ENCODE assay signal across 8 mouse cellular contexts in genomic region chr7:4502421-4503090, GRCm38 (mm10). TPM values are rescaled to one million over a fixed set of nuclear protein-coding genes. Genes with fewer than 3 reads are reported as not detected.
A peak's percentile ranks its signal among the peaks of the same experiment; 100 is the strongest.
DNase-seq lines count a peak whose midpoint lies in the region; ATAC-seq lines count a peak whose summit lies in the region.

No protein-coding gene starts in this region.

- H3K27ac ChIP-seq in neural tube, embryonic 11.5 days (ENCODE audit: low read depth, low read length): no peak overlapping the region
- no peak overlapping the region for H3K27ac ChIP-seq in hindbrain, embryonic 14.5 days
- peak overlapping the region; percentile 90 for H3K27ac ChIP-seq in midbrain, embryonic 15.5 days

- peak overlapping the region; percentile 92; the same call in 1 of the 2 replicates for H3K9ac ChIP-seq in neural tube, embryonic 11.5 days (ENCODE audit: low read length)
- peak overlapping the region; percentile 96 for H3K9ac ChIP-seq in hindbrain, embryonic 14.5 days
- H3K9ac ChIP-seq in midbrain, embryonic 15.5 days: peak overlapping the region; percentile 83

- no peak for ATAC-seq in neural tube, embryonic 11.5 days (ENCODE audit: insufficient read depth, low FRiP score, low TSS enrichment)
- ATAC-seq in hindbrain, embryonic 14.5 days (ENCODE audit: low FRiP score): no peak
- ATAC-seq in midbrain, embryonic 15.5 days (replicated peaks): peak; percentile 15
- no peak for ATAC-seq in megakaryocyte progenitor cell, adult 5-6 weeks (replicated peaks; ENCODE audit: poor library complexity)

- WGBS in neural tube, embryonic 11.5 days: 13% methylated on average over 14 of the region's 14 CpGs
- 12% methylated on average over 14 of the region's 14 CpGs for WGBS in hindbrain, embryonic 14.5 days
- WGBS in midbrain, embryonic 15.5 days: 8% methylated on average over 14 of the region's 14 CpGs

- peak overlapping the region; percentile 65 for H3K4me2 ChIP-seq in neural tube, embryonic 11.5 days (ENCODE audit: low read depth)
- peak overlapping the region; percentile 89 for H3K4me2 ChIP-seq in hindbrain, embryonic 14.5 days (replicated peaks)
- peak overlapping the region; percentile 64 for H3K4me2 ChIP-seq in midbrain, embryonic 15.5 days

- DNase-seq in neural tube, embryonic 11.5 days (ENCODE audit: low spot score): peak; percentile 34
- no peak for DNase-seq in neural tube, embryonic 10.5 days (ENCODE audit: extremely low spot score, low spot score)
- peak; percentile 72 for DNase-seq in ZHBTc4 (ENCODE audit: low read depth, low spot score)
- DNase-seq in embryo, embryonic 11 days: peak; percentile 75
- peak; percentile 50 for DNase-seq in hindbrain, embryonic 14.5 days (ENCODE audit: low spot score)
- peak; percentile 74 to 92 for DNase-seq in left cerebral cortex, postnatal 25 days (ENCODE audit: low spot score in 2 of 2)

- H3K36me3 ChIP-seq in neural tube, embryonic 11.5 days (ENCODE audit: control insufficient read depth, insufficient read depth, low read length): no peaks in the 10 kb centered on the region
- H3K36me3 ChIP-seq in hindbrain, embryonic 14.5 days (replicated peaks; ENCODE audit: control insufficient read depth, insufficient read depth): no peaks in the 10 kb centered on the region
- H3K36me3 ChIP-seq in midbrain, embryonic 15.5 days (replicated peaks): no peaks in the 10 kb centered on the region

- H3K4me1 ChIP-seq in neural tube, embryonic 11.5 days (ENCODE audit: control insufficient read depth, insufficient read depth, low read length): peaks cover 28% of the 10 kb centered on the region
- peaks cover 33% of the 10 kb centered on the region for H3K4me1 ChIP-seq in hindbrain, embryonic 14.5 days (replicated peaks; ENCODE audit: control insufficient read depth, insufficient read depth, low read length)
- peaks cover 40% of the 10 kb centered on the region for H3K4me1 ChIP-seq in midbrain, embryonic 15.5 days

- intact Hi-C loops in left cerebral cortex, postnatal 25 days (cut with DNase I): loop anchor here (10.0 kb wide), 1 partner anchor 808 kb away; the partner anchor contains the start of genes Mboat7 and Tsen34

- H3K4me3 ChIP-seq in neural tube, embryonic 11.5 days (ENCODE audit: low read depth, low read length): peak overlapping the region; percentile 94
- peak overlapping the region; percentile 88 for H3K4me3 ChIP-seq in hindbrain, embryonic 14.5 days (replicated peaks; ENCODE audit: low read length)
- peak overlapping the region; percentile 80 for H3K4me3 ChIP-seq in midbrain, embryonic 15.5 days

- no peaks in the 10 kb centered on the region for H3K9me3 ChIP-seq in neural tube, embryonic 11.5 days (ENCODE audit: control insufficient read depth, low read length)
- H3K9me3 ChIP-seq in hindbrain, embryonic 14.5 days (ENCODE audit: control insufficient read depth, low read length): no peaks in the 10 kb centered on the region
- H3K9me3 ChIP-seq in midbrain, embryonic 15.5 days: no peaks in the 10 kb centered on the region

- H3K27me3 ChIP-seq in neural tube, embryonic 11.5 days (ENCODE audit: control insufficient read depth, insufficient read depth, low read length): no peaks in the 10 kb centered on the region
- H3K27me3 ChIP-seq in hindbrain, embryonic 14.5 days (ENCODE audit: control insufficient read depth, insufficient read depth, low read length): no peaks in the 10 kb centered on the region
- no peaks in the 10 kb centered on the region for H3K27me3 ChIP-seq in midbrain, embryonic 15.5 days (replicated peaks)

RNA-seq across cellular contexts. Expression of gene Ppp1r12c, which starts 1.1 kb away (rescaled TPM):
- 41.1 and 43.3 TPM in 2 replicates for polyA plus RNA-seq in neural tube, embryonic 11.5 days (2014; fragmentation: Nextera tagmentation; extraction: Ambion mirVana)
- polyA plus RNA-seq in hindbrain, embryonic 14.5 days (2014; fragmentation: Nextera tagmentation; extraction: Ambion mirVana): 50.1 and 54.7 TPM in 2 replicates
- total RNA-seq in left cerebral cortex, postnatal 25 days (2021): 100 to 1,000 TPM; 131 to 156 TPM
- 50.3 and 51.3 TPM in 2 replicates for polyA plus RNA-seq in midbrain, embryonic 15.5 days (2015; fragmentation: Nextera tagmentation; extraction: Ambion mirVana)
- total RNA-seq in megakaryocyte progenitor cell, adult 5-6 weeks (2015): 85.6 and 97.7 TPM in 2 replicates
- 106 and 112 TPM in 2 replicates for total RNA-seq in megakaryocyte progenitor cell, adult 5-6 weeks (2017)

RNA-seq across cellular contexts. Expression of gene Tnnt1, which starts 13.6 kb away (rescaled TPM):
- polyA plus RNA-seq in neural tube, embryonic 11.5 days (2014; fragmentation: Nextera tagmentation; extraction: Ambion mirVana): 72.7 and 93.7 TPM in 2 replicates
- 1.8 and 3.9 TPM in 2 replicates for polyA plus RNA-seq in hindbrain, embryonic 14.5 days (2014; fragmentation: Nextera tagmentation; extraction: Ambion mirVana)
- 10 to 100 TPM in 1 of 2 experiments, 1 to 10 TPM in 1; 4.6 to 10.2 TPM for total RNA-seq in left cerebral cortex, postnatal 25 days (2021)
- 4.1 and 4.3 TPM in 2 replicates for polyA plus RNA-seq in midbrain, embryonic 15.5 days (2015; fragmentation: Nextera tagmentation; extraction: Ambion mirVana)
- 5.6 and 8.0 TPM in 2 replicates for total RNA-seq in megakaryocyte progenitor cell, adult 5-6 weeks (2015)
- 16.5 and 17.4 TPM in 2 replicates for total RNA-seq in megakaryocyte progenitor cell, adult 5-6 weeks (2017)

RNA-seq across cellular contexts. Expression of gene Tnni3, which starts 21.5 kb away (rescaled TPM):
- polyA plus RNA-seq in neural tube, embryonic 11.5 days (2014; fragmentation: Nextera tagmentation; extraction: Ambion mirVana): 2.1 and 3.5 TPM in 2 replicates
- 0.36 and 0.46 TPM in 2 replicates for polyA plus RNA-seq in hindbrain, embryonic 14.5 days (2014; fragmentation: Nextera tagmentation; extraction: Ambion mirVana)
- 1 to 10 TPM; 1.0 to 1.2 TPM for total RNA-seq in left cerebral cortex, postnatal 25 days (2021)
- polyA plus RNA-seq in midbrain, embryonic 15.5 days (2015; fragmentation: Nextera tagmentation; extraction: Ambion mirVana): 1.4 and 3.5 TPM in 2 replicates
- total RNA-seq in megakaryocyte progenitor cell, adult 5-6 weeks (2015): 4.8 and 5.2 TPM in 2 replicates
- 2.1 and 6.0 TPM in 2 replicates for total RNA-seq in megakaryocyte progenitor cell, adult 5-6 weeks (2017)

RNA-seq across cellular contexts. Expression of gene Dnaaf3, which starts 29.7 kb away (rescaled TPM):
- 0.93 and 0.95 TPM in 2 replicates for polyA plus RNA-seq in neural tube, embryonic 11.5 days (2014; fragmentation: Nextera tagmentation; extraction: Ambion mirVana)
- 1.0 and 1.5 TPM in 2 replicates for polyA plus RNA-seq in hindbrain, embryonic 14.5 days (2014; fragmentation: Nextera tagmentation; extraction: Ambion mirVana)
- under 1 TPM; 0.23 to 0.46 TPM for total RNA-seq in left cerebral cortex, postnatal 25 days (2021)
- 2.3 and 2.8 TPM in 2 replicates for polyA plus RNA-seq in midbrain, embryonic 15.5 days (2015; fragmentation: Nextera tagmentation; extraction: Ambion mirVana)
- 0.59 and 0.95 TPM in 2 replicates for total RNA-seq in megakaryocyte progenitor cell, adult 5-6 weeks (2015)
- total RNA-seq in megakaryocyte progenitor cell, adult 5-6 weeks (2017): 1.3 and 1.4 TPM in 2 replicates

RNA-seq across cellular contexts. Expression of gene Eps8l1, which starts 42.1 kb away (rescaled TPM):
- polyA plus RNA-seq in neural tube, embryonic 11.5 days (2014; fragmentation: Nextera tagmentation; extraction: Ambion mirVana): 4.6 and 4.7 TPM in 2 replicates
- 6.6 and 7.3 TPM in 2 replicates for polyA plus RNA-seq in hindbrain, embryonic 14.5 days (2014; fragmentation: Nextera tagmentation; extraction: Ambion mirVana)
- total RNA-seq in left cerebral cortex, postnatal 25 days (2021): 1 to 10 TPM; 2.8 to 5.3 TPM
- polyA plus RNA-seq in midbrain, embryonic 15.5 days (2015; fragmentation: Nextera tagmentation; extraction: Ambion mirVana): 13.1 and 13.2 TPM in 2 replicates
- total RNA-seq in megakaryocyte progenitor cell, adult 5-6 weeks (2015): 2.0 and 2.8 TPM in 2 replicates
- 1.6 and 5.1 TPM in 2 replicates for total RNA-seq in megakaryocyte progenitor cell, adult 5-6 weeks (2017)

Comparison
In these comparisons a context has a peak if more than half of its experiments do, and no peak if none do; other contexts are left out.
1. RNA of gene Tnnt1, which starts 13.6 kb away (polyA plus RNA-seq): 72.7 to 93.7 TPM in neural tube, embryonic 11.5 days; 4.1 to 4.3 TPM in midbrain, embryonic 15.5 days and 1.8 to 3.9 TPM in hindbrain, embryonic 14.5 days; every median in the first group is over 10 times any median in the second.
2. Peak in every context shown above with its lines, with median percentiles within 50 percentile points of each other: H3K4me2 ChIP-seq, H3K4me3 ChIP-seq and H3K9ac ChIP-seq.